Mouse (Mus musculus): ENCODE data around the gene Slx4ip. TPM values are rescaled to one million over a fixed set of nuclear protein-coding genes. Genes with fewer than 3 reads are reported as not detected.
A peak's percentile ranks its signal among the peaks of the same experiment; 100 is the strongest.

The Slx4ip gene
- polyA plus RNA-seq, 1 experiment from 2014 or later, result 11.9 TPM

- peak overlapping the region; percentile 71 for H3K4me2 ChIP-seq (replicated peaks; ENCODE audit: low read depth, low read length)
- no peaks in the 10 kb centered on the region for H3K9me3 ChIP-seq (ENCODE audit: control insufficient read depth, low read length)
- peaks cover 9% of the 10 kb centered on the region for H3K4me1 ChIP-seq (replicated peaks; ENCODE audit: control insufficient read depth, insufficient read depth, low read length)
- H3K36me3 ChIP-seq (ENCODE audit: control insufficient read depth, insufficient read depth, low read length), result no peaks in the 10 kb centered on the region
- H3K27ac ChIP-seq (ENCODE audit: low read depth, low read length), result no peak overlapping the region
- no peak for DNase-seq (ENCODE audit: low spot score)
- H3K9ac ChIP-seq (ENCODE audit: low read depth, low read length), result peak overlapping the region; percentile 28; the same call in 1 of the 2 replicates
- no peak for ATAC-seq (ENCODE audit: low FRiP score)
- H3K4me3 ChIP-seq (ENCODE audit: low read depth, low read length), result peak overlapping the region; percentile 74
- 2% methylated on average over 12 of the region's 12 CpGs for WGBS
- H3K27me3 ChIP-seq (ENCODE audit: control insufficient read depth, insufficient read depth, low read length), result no peaks in the 10 kb centered on the region
These were observed 222.5 kb downstream of the Slx4ip start for GRCm38 (mm10) chr2:137113288-137114061.

GRCm38 (mm10) chr2:137114248-137115096 is 223.5 kb downstream of the Slx4ip start:
- under 1% methylated on average over 44 of the region's 51 CpGs for WGBS
- Histone ChIP-seq H3K4me3 (ENCODE audit: low read depth, low read length) (peak overlapping the region; percentile 74), H3K9me3 (ENCODE audit: control insufficient read depth, low read length) (no peaks in the 10 kb centered on the region), H3K4me2 (replicated peaks; ENCODE audit: low read depth, low read length) (peak overlapping the region; percentile 71), H3K4me1 (replicated peaks; ENCODE audit: control insufficient read depth, insufficient read depth, low read length) (peaks cover 6% of the 10 kb centered on the region), H3K27me3 (ENCODE audit: control insufficient read depth, insufficient read depth, low read length) (no peaks in the 10 kb centered on the region), H3K27ac (ENCODE audit: low read depth, low read length) (peak overlapping the region; percentile 63), H3K36me3 (ENCODE audit: control insufficient read depth, insufficient read depth, low read length) (no peaks in the 10 kb centered on the region), H3K9ac (ENCODE audit: low read depth, low read length) (peak overlapping the region; percentile 74)
- DNase-seq (ENCODE audit: low spot score), result peak; percentile 82
- peak; percentile 34 for ATAC-seq (ENCODE audit: low FRiP score)

- Histone ChIP-seq H3K27ac (ENCODE audit: low read depth, low read length) (peak overlapping the region; percentile 84), H3K36me3 (ENCODE audit: control insufficient read depth, insufficient read depth, low read length) (no peaks in the 10 kb centered on the region), H3K9ac (ENCODE audit: low read depth, low read length) (peak overlapping the region; percentile 74), H3K9me3 (ENCODE audit: control insufficient read depth, low read length) (no peaks in the 10 kb centered on the region), H3K4me2 (replicated peaks; ENCODE audit: low read depth, low read length) (peak overlapping the region; percentile 71), H3K4me3 (ENCODE audit: low read depth, low read length) (peak overlapping the region; percentile 74), H3K4me1 (replicated peaks; ENCODE audit: control insufficient read depth, insufficient read depth, low read length) (peaks cover 2% of the 10 kb centered on the region), H3K27me3 (ENCODE audit: control insufficient read depth, insufficient read depth, low read length) (no peaks in the 10 kb centered on the region)
- WGBS, result under 1% methylated on average over 40 of the region's 40 CpGs
- DNase-seq (ENCODE audit: low spot score) (peak; percentile 60), ATAC-seq (ENCODE audit: low FRiP score) (no peak)
These were observed 224.4 kb downstream of the Slx4ip start for GRCm38 (mm10) chr2:137115241-137116024.

GRCm38 (mm10) chr2:137116025-137116674 is 225.1 kb downstream of the Slx4ip start, which contains the start of gene Jag1:
TSS of gene Jag1 (minus strand) at chr2:137116644.
- Histone ChIP-seq H3K4me1 (replicated peaks; ENCODE audit: control insufficient read depth, insufficient read depth, low read length) (no peaks in the 10 kb centered on the region; the same call in 1 of the 2 replicates), H3K9me3 (ENCODE audit: control insufficient read depth, low read length) (no peaks in the 10 kb centered on the region), H3K36me3 (ENCODE audit: control insufficient read depth, insufficient read depth, low read length) (no peaks in the 10 kb centered on the region), H3K4me3 (ENCODE audit: low read depth, low read length) (peak within 1 kb of the TSS; percentile 74), H3K9ac (ENCODE audit: low read depth, low read length) (peak within 1 kb of the TSS; percentile 74), H3K27me3 (ENCODE audit: control insufficient read depth, insufficient read depth, low read length) (no peaks in the 10 kb centered on the region), H3K27ac (ENCODE audit: low read depth, low read length) (peak within 1 kb of the TSS; percentile 84), H3K4me2 (replicated peaks; ENCODE audit: low read depth, low read length) (peak within 1 kb of the TSS; percentile 71)
- DNase-seq (ENCODE audit: low spot score) (peak; percentile 75), ATAC-seq (ENCODE audit: low FRiP score) (peak; percentile 51)
- WGBS, result under 1% methylated on average over 51 of the region's 59 CpGs

- no peaks in the 10 kb centered on the region; the same call in 1 of the 2 replicates for H3K4me1 ChIP-seq (replicated peaks; ENCODE audit: control insufficient read depth, insufficient read depth, low read length)
- no peaks in the 10 kb centered on the region for H3K36me3 ChIP-seq (ENCODE audit: control insufficient read depth, insufficient read depth, low read length)
- H3K9me3 ChIP-seq (ENCODE audit: control insufficient read depth, low read length), result no peaks in the 10 kb centered on the region
- H3K4me2 ChIP-seq (replicated peaks; ENCODE audit: low read depth, low read length), result peak overlapping the region; percentile 71
- H3K9ac ChIP-seq (ENCODE audit: low read depth, low read length), result peak overlapping the region; percentile 74
- peak; percentile 99 for DNase-seq (ENCODE audit: low spot score)
- WGBS, result under 1% methylated on average over 53 of the region's 61 CpGs
- H3K4me3 ChIP-seq (ENCODE audit: low read depth, low read length), result peak overlapping the region; percentile 74
- no peaks in the 10 kb centered on the region for H3K27me3 ChIP-seq (ENCODE audit: control insufficient read depth, insufficient read depth, low read length)
- H3K27ac ChIP-seq (ENCODE audit: low read depth, low read length), result peak overlapping the region; percentile 84
- peak; percentile 85 for ATAC-seq (ENCODE audit: low FRiP score)
These were observed 225.8 kb downstream of the Slx4ip start for GRCm38 (mm10) chr2:137116675-137117320.

GRCm38 (mm10) chr2:137117321-137117690 is 226.3 kb downstream of the Slx4ip start:
- 0% methylated on average over 33 of the region's 33 CpGs for WGBS
- Histone ChIP-seq H3K4me3 (ENCODE audit: low read depth, low read length) (peak overlapping the region; percentile 74), H3K9me3 (ENCODE audit: control insufficient read depth, low read length) (no peaks in the 10 kb centered on the region), H3K9ac (ENCODE audit: low read depth, low read length) (peak overlapping the region; percentile 70), H3K4me2 (replicated peaks; ENCODE audit: low read depth, low read length) (peak overlapping the region; percentile 71), H3K36me3 (ENCODE audit: control insufficient read depth, insufficient read depth, low read length) (no peaks in the 10 kb centered on the region), H3K4me1 (replicated peaks; ENCODE audit: control insufficient read depth, insufficient read depth, low read length) (no peaks in the 10 kb centered on the region; the same call in 1 of the 2 replicates), H3K27ac (ENCODE audit: low read depth, low read length) (peak overlapping the region; percentile 84), H3K27me3 (ENCODE audit: control insufficient read depth, insufficient read depth, low read length) (no peaks in the 10 kb centered on the region)
- peak; percentile 68 for ATAC-seq (ENCODE audit: low FRiP score)
- peak; percentile 90 for DNase-seq (ENCODE audit: low spot score)

All from hindbrain, embryonic 11.5 days (tissue).